Mouse (Mus musculus) Patski (cell line): ENCODE measurements at regions not wholly inside any gene's neighbourhood (a gene's known extent, or its start where the extent isn't known, plus 50 kb on each side); places are given as distances from the start of the nearest gene placed in this dataset.

ENCODE experiments used
- ATAC-seq: fragments of 100-300 bp; one replicate; pipeline ENCODE4 v1.8.0; 2021
- CTCF ChIA-PET: fragments of 350-600 bp; sonication (Branson Sonifier 250); formaldehyde crosslinking; loops from one replicate; lab custom pipeline; 2022; ENCODE audit warnings: inconsistent platforms; lab: Charles Lee
- POLR2A ChIA-PET: fragments of 350-600 bp; sonication (Branson Sonifier 250); formaldehyde crosslinking; loops from one replicate; lab custom pipeline; 2022; ENCODE audit warnings: antibody characterized with exemption, inconsistent platforms; lab: Charles Lee
- DNase-seq: peaks from one replicate; pipeline ENCODE4 v3.0.0-alpha.2; 2011; ENCODE audit warnings: low read depth, low spot score
- H3K27me3 ChIP-seq: fragments of 371-371 bp; one replicate; pipeline ENCODE4 v1.5.1; 2021
- CTCF ChIP-seq: fragments of 100-300 bp; IDR thresholded peaks from one replicate; pipeline ENCODE4 v1.5.1; 2021
- in situ Hi-C: fragments of 300-500 bp; cut with MboI; formaldehyde crosslinking; loops from 3 replicates; pipeline ENCODE4 v1.11.1; 2018; ENCODE audit warnings: low pct_unique_long_range_greater_than_20kb, mixed read lengths

DNA sequence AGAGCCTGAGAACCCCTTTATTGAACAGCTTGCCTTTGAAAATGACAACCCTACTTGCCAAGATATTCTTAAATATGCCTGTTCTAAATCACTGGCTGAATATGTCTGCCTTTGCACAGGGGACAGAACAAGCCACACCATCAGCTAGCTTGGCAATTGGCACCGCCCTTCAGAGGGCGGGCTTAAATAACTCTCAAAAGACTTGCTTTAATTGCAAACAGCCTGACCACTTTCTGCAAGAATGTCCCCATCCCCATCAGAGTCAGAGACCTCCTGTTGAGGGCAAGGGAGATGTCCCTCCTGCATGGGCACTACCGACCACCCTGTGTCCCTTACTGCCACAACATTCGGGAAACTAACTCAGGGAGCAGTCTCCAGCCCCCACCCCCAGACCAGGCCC lies 88.4 kb upstream of the Slc1a4 start:
- DNase-seq (no peak), ATAC-seq (no peak)
- CTCF ChIA-PET, result no interaction called here
- POLR2A ChIA-PET, result no interaction called here
- no peaks in the 10 kb centered on the region for H3K27me3 ChIP-seq
- in situ Hi-C loops, result no loop called here
- no peak for TF ChIP-seq CTCF

GRCm38 (mm10) chr11:20436057-20436456 lies 103.5 kb upstream of the Slc1a4 start:
- ATAC-seq (no peak), DNase-seq (no peak)
- no peak for TF ChIP-seq CTCF
- in situ Hi-C loops, result no loop called here
- POLR2A ChIA-PET, result no interaction called here
- no peaks in the 10 kb centered on the region for H3K27me3 ChIP-seq
- CTCF ChIA-PET, result no interaction called here

- CTCF ChIA-PET, result no interaction called here
- POLR2A ChIA-PET, result no interaction called here
- no peaks in the 10 kb centered on the region for H3K27me3 ChIP-seq
- TF ChIP-seq CTCF, result no peak
- ATAC-seq (no peak), DNase-seq (no peak)
- in situ Hi-C loops, result no loop called here
Measured at GRCm38 (mm10) chr11:20442476-20442875, 100.6 kb upstream of the Sertad2 start.

DNA sequence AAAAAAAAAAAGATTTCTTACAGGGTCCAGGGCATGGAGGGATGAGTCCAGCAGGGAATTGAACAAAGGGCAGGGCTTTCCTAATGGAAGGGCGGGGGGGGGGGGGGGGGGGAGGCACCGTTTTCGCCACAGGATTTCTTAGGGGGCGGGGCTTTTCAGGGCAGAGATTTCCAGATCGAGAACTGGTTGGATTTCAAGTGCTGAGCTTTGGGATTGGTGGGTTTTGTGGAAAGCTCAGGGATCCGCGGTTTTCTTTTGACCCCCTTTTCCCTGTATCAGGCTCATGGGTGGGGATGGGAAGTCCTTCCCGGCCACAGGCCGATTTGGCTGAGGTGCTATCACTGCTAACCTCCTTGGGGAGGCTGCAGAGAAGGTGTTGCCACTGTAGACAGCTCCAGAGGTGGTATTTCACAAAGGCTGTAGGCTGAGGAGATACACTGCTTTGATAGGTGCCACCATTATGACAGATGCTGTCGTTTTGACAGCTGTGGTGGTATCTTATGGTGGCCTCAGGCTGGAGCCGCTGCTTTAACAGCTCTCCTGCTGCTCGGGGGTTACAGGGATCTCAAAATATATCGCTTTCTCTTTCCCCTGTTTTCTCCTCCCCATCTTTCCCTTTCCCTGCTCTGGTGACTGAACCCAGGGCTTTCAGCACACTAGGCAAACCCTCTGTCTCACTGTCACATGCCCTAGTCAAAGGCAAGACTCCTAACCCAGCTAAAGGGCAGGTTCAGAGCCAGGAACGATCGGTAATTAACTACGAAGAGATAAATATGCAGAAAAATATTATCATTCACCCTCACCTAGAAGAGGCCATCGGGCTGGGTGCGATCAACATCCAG lies 97.8 kb upstream of the Sertad2 start:
- POLR2A ChIA-PET, result no interaction called here
- DNase-seq (no peak), ATAC-seq (no peak)
- in situ Hi-C loops, result no loop called here
- CTCF ChIA-PET, result interaction anchor here (0.8 to 1.8 kb wide), 7 partner anchors 8 to 297 kb away, joined by 3 to 14 read pairs (median 3); no protein-coding TSS in a partner anchor
- H3K27me3 ChIP-seq, result no peaks in the 10 kb centered on the region
- TF ChIP-seq CTCF, result no peak

DNA sequence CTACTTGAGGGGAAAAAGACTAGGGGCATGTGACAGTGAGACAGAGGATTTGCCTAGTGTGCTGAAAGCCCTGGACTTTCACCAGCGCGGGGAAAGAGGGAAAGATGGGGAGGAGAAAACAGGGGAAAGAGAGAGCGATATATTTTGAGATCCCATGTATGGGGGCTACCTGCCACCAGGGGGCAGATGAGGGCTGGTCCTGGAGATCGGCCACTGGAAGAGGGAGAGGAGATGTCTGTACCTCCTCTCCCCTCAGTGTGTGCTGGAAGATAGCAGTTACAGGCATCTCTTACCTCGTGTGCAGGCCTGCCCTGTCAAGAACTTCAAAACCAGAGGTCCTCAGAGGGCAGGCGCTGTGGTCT lies 97.2 kb upstream of the Sertad2 start:
- ChIA-PET POLR2A (no interaction called here), CTCF (interaction anchor here (0.8 to 1.8 kb wide), 6 partner anchors 12 to 297 kb away, joined by 3 to 14 read pairs (median 3); no protein-coding TSS in a partner anchor)
- TF ChIP-seq CTCF, result peak; percentile 82
- no peak for DNase-seq
- ATAC-seq, result peak; percentile 86
- in situ Hi-C loops, result no loop called here
- H3K27me3 ChIP-seq, result no peaks in the 10 kb centered on the region

- TF ChIP-seq CTCF, result no peak
- ChIA-PET POLR2A (interaction anchor here (0.6 to 1.6 kb wide), 2 partner anchors 13 to 180 kb away, joined by 3 to 6 read pairs; no protein-coding TSS in a partner anchor), CTCF (interaction anchor here (0.9 to 4.1 kb wide), 10 partner anchors 8 to 289 kb away, joined by 3 to 22 read pairs (median 3); no protein-coding TSS in a partner anchor)
- peak; percentile 73 for ATAC-seq
- DNase-seq, result peak; percentile 34
- no peaks in the 10 kb centered on the region for H3K27me3 ChIP-seq
- in situ Hi-C loops, result loop anchor here (25.0 kb wide), 1 partner anchor 459 kb away; no protein-coding TSS in a partner anchor
Measured at GRCm38 (mm10) chr11:20452901-20453300, 90.2 kb upstream of the Sertad2 start.

DNA sequence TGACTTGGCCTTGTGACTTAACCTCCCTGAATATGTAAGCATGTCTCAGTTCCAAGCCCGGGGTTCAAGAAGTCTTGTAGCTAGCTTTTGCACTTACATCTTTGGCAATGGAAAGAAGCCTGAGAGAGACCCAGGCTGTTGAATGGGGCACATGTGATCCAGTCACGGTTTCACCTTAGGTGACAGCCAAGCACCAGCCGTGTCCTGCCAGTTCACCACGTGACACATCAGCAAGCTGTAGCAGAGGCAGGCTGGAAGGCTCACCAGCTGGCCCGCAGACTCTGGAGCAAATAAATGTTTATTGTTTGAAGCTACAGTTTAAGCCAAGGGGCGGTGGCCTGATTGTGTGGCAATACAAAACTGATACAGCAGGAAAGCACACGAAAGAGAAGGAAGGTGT lies 89.3 kb upstream of the Sertad2 start:
- POLR2A ChIA-PET, result interaction anchor here (0.7 to 1.6 kb wide), 2 partner anchors 179 to 244 kb away, joined by 3 to 6 read pairs; no protein-coding TSS in a partner anchor

DNA sequence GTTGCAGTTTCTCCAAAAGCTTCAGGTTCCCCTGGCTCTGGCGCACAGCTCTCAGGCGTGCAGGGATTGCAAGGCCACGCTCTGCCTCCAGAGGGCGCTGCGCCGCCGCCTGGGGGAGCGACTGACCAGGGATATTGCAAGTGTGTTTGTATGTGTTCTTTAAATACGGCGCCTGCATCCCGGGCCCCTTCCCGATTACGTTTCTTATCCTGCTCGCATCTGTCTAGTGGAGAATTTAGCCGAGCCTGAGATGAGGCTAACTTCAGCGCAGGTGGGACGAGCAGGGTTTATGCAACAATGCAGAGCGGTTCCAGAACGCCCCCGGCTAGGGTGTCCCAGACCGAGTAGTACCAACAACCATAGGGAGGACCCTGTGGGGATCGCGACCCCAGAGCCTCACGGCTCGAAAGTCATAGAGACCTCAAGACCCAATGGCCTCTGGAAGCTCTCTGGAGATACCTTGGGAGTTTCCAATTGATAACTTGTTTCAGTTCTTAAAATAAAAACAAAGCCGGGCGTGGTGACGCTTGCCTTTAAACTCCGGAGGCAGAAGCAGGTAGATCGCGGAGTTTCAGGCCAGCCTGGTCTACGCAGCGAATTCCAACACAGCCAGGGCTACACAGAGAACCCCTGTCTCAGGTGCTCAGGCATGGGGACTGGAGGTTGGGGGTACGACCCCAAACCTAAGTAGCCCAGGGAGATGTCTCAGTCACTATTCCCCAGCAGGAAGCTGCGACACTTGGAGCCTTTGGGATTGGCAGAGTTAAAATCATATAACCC lies 87.8 kb upstream of the Sertad2 start:
- peak; percentile 99 for TF ChIP-seq CTCF
- ChIA-PET CTCF (interaction anchor here (0.6 to 4.1 kb wide), 15 partner anchors 8 to 286 kb away, joined by 3 to 22 read pairs (median 4); partner anchors contain the start of gene Aftph), POLR2A (interaction anchor here (0.8 kb wide), 1 partner anchor 76 kb away, joined by 3 read pairs; no protein-coding TSS in a partner anchor)
- ATAC-seq (peak; percentile 85), DNase-seq (no peak)
- H3K27me3 ChIP-seq, result no peaks in the 10 kb centered on the region
- in situ Hi-C loops, result loop anchor here (5.0 to 25.0 kb wide), 3 partner anchors 182 to 457 kb away; no protein-coding TSS in a partner anchor

More for the DNA sequence above, 89.3 kb upstream of the Sertad2 start:
- no peak for TF ChIP-seq CTCF
- CTCF ChIA-PET, result interaction anchor here (0.9 to 4.1 kb wide), 9 partner anchors 9 to 288 kb away, joined by 3 to 22 read pairs (median 3); no protein-coding TSS in a partner anchor
- DNase-seq, result no peak
- ATAC-seq, result no peak
- H3K27me3 ChIP-seq, result no peaks in the 10 kb centered on the region
- in situ Hi-C loops, result loop anchor here (25.0 kb wide), 1 partner anchor 459 kb away; no protein-coding TSS in a partner anchor

DNA sequence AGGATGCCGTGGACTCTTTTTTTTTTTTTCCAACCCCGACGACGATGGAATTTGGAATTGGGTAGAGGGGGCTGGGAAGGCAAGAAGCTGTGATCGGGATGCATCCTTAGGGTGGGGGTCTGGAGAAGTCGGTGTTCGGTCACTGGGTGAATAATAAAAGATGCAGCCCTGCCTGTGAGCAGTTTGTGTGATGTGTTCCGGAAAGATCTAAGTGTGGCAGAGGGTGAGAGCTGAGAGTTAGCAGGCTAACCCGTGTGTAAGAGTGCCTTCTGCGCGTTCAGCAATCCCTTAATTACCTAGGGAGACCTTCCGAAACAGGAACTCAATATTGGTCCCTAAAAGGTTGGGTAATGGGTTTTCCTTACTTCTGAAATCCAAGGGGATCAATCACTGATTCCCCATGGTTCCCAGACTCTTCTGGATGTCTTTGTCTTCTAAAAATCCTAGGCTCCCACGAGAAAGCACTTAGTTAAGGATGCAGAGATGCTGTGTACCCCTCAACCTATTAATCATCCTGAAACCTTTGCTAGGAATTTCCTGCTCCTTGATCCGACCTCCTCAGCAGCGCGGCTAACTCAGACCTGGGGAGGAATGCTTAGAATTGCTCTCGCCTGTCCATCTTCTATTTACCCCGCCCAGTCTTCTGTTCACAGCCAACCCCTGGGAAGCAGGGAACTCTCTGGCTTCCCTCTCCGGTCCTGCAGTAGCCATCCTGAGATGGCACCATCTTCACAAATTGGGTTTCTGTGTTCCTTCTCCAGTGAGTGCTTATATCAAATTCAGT lies 87.0 kb upstream of the Sertad2 start:
- ATAC-seq, result no peak
- TF ChIP-seq CTCF, result no peak
- POLR2A ChIA-PET, result interaction anchor here (0.8 kb wide), 1 partner anchor 75 kb away, joined by 3 read pairs; no protein-coding TSS in a partner anchor
- in situ Hi-C loops, result loop anchor here (5.0 to 25.0 kb wide), 3 partner anchors 181 to 456 kb away; no protein-coding TSS in a partner anchor
- CTCF ChIA-PET, result interaction anchor here (1.0 to 4.1 kb wide), 6 partner anchors 16 to 250 kb away, joined by 3 to 22 read pairs (median 4); no protein-coding TSS in a partner anchor
- DNase-seq, result no peak
- no peaks in the 10 kb centered on the region for H3K27me3 ChIP-seq
